Mouse (Mus musculus) kidney, postnatal 4 days (tissue): Measurements from ENCODE around the gene Nap1l2.
"Not testable (repeated sequence)": the region's sequence is repeated elsewhere in the genome, so short reads cannot be mapped to it uniquely, and the experiment has no call there.

Source experiments
- DNase-seq, 2 experiments: peaks; one replicate each; pipeline ENCODE4 v3.0.0; 2021; ENCODE audit warnings: mixed read lengths in 2 of 2

The Nap1l2 gene

DNA sequence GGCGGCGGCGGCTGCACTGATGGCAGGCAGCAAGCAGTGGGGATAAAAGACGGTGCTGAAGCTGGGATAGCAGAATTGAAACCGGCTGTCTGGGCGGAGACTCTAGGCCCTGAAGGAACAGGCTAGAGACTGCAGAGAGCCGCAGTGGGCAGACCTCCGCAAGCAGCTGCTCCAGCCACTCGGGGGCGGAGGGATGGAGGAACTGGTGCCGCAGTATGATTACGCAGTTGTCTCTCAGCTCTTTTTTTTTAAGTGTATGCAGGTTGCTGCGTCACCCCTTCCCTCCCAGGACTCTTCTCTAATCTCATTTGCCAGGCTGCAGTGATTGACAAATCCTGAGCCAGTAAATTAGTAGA is at the start of gene Nap1l2:
Gene Nap1l2, minus strand, starts transcription at position 210 of the 356 bp plus-strand sequence.
- peak; percentile 26 to 31 for DNase-seq

- no peak for DNase-seq
Measured at GRCm38 (mm10) chrX:103215251-103215650, 28.8 kb upstream of the Nap1l2 start.

- DNase-seq = no peak
Measured at GRCm38 (mm10) chrX:103186829-103187228, 389 bp upstream of the Nap1l2 start.

- no peak for DNase-seq
Measured at GRCm38 (mm10) chrX:103185781-103186430, 534 bp downstream of the Nap1l2 start.

GRCm38 (mm10) chrX:103183536-103183935 is 2.9 kb downstream of the Nap1l2 start:
- peak; percentile 5 to 10 for DNase-seq

DNA sequence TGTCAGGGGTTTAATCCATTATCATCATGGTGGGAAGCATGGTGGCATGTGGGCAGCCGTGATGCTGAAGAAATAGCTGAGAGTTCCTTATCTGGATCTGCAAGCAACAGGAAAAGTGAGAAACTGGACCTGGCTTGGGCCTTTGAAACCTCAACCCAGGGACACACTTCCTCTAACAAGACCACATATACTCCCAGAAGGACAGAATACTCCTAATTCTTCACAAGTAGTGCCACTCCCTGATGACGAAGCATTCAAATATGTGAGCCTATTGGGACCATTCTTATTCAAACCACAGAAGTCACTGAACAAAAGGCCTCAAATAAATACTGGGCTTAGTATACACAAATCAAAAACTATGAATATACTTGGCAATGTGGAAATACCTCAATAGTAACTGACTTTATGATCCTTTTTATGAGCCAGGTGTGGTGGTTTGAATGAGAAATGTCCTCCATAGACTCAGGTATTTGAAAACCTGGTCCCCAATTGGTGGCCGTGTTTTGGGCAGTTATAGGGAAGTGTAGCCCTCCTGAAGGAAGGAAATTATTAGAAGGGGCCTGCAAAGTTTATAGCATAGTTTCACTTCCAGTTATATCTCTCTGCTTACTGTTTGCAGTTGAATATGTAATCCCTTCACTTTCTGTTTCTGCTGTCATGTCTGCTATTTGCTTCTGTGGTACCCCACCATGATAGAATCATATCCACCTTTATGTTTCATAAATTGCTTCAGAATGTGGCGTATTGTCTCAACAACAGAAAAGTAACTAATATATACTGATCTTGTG is 6.5 kb downstream of the Nap1l2 start:
- no peak for DNase-seq

GRCm38 (mm10) chrX:103164948-103165605 is 21.4 kb downstream of the Nap1l2 start:
- not testable (repeated sequence) for DNase-seq

DNA sequence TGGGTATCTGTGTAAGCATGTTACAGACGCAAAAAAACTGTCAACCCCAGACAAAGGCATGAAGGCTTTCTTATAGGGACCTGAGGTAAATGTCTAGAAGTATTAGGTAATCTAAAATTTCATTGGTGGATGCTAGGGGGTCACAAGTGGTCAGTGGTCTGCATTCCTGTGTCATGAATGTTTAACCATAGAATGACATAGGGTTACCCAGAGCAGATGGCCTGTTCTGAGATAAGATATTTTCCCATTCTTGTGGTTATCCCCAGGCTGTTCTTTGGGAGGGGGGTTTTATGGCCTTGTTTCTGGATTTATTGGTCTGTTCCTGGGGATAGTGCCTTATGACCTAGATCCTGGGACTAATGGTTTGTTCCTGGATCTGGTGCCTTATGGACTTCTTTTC is 30.3 kb downstream of the Nap1l2 start:
- DNase-seq = no peak

DNA sequence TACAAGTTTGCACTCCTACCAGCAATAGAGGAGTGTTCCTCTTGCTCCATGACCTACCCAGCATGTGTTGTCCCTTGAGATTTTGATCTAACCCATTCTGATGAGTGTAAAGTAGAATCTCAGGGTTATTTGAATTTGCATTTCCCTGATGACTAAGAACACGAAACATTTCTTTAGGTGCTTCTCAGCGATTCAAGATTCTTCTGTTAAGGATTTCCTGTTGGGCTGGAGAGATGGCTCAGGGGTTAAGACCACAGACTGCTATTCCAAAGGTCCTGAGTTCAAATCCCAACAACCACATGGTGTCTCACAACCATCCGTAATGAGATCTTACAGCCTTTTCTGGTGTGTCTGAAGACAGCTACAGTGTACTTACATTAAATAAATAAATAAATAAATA is 47.9 kb downstream of the Nap1l2 start:
- no peak for DNase-seq
